Mouse (Mus musculus) limb, embryonic 13.5 days (tissue): Measurements from ENCODE around the gene Smdt1. TPM values are rescaled to one million over a fixed set of nuclear protein-coding genes. Genes with fewer than 3 reads are reported as not detected.
"Not testable (repeated sequence)": the region's sequence is repeated elsewhere in the genome, so short reads cannot be mapped to it uniquely, and the experiment has no call there.

Source experiments
- ATAC-seq: fragments of 200-750 bp; cut with Nextera tagmentation; 2 replicates; pipeline ENCODE4 v1.8.0; 2017; ENCODE audit warnings: low read depth, moderate number of reproducible peaks, moderate TSS enrichment; ENCODE audit not compliant: low FRiP score
- H3K27ac ChIP-seq: fragments of 300-500 bp; sonication (generic); 2 replicates; pipeline ENCODE4 v1.5.1; 2015; ENCODE audit warnings: inconsistent platforms, mild to moderate bottlenecking, moderate library complexity
- H3K27me3 ChIP-seq: fragments of 300-500 bp; sonication (generic); 2 replicates; pipeline ENCODE4 v1.6.1; 2015; ENCODE audit warnings: mild to moderate bottlenecking, inconsistent platforms
- H3K36me3 ChIP-seq: fragments of 300-500 bp; sonication (generic); 2 replicates; pipeline ENCODE4 v1.6.1; 2015; ENCODE audit warnings: inconsistent platforms, mild to moderate bottlenecking, moderate library complexity
- H3K4me1 ChIP-seq: fragments of 300-500 bp; sonication (generic); 2 replicates; pipeline ENCODE4 v1.6.1; 2015; ENCODE audit warnings: inconsistent platforms
- H3K4me2 ChIP-seq: fragments of 300-500 bp; sonication (generic); replicated peaks from 2 replicates; pipeline ENCODE4 v1.6.1; 2015; ENCODE audit warnings: inconsistent platforms, mild to moderate bottlenecking, moderate library complexity
- H3K4me3 ChIP-seq: fragments of 300-500 bp; sonication (generic); 2 replicates; pipeline ENCODE4 v1.5.1; 2015; ENCODE audit warnings: moderate library complexity, mild to moderate bottlenecking, inconsistent platforms
- H3K9ac ChIP-seq: fragments of 300-500 bp; sonication (generic); 2 replicates; pipeline ENCODE4 v1.6.1; 2015; ENCODE audit warnings: mild to moderate bottlenecking, inconsistent platforms
- H3K9me3 ChIP-seq: fragments of 300-500 bp; sonication (generic); 2 replicates; pipeline ENCODE4 v1.6.1; 2016; ENCODE audit warnings: inconsistent platforms
- WGBS: fragments of 180-500 bp; shearing (Covaris S2); methylation state at CpG from one replicate; pipeline ENCODE4 v1.1.7; 2015; 5-methylcytosine and 5-hydroxymethylcytosine counted together
- polyA plus RNA-seq: library from polyadenylated mRNA; unstranded; fragments of >200 nt; fragmentation: Nextera tagmentation; extraction: Ambion mirVana; gene quantifications from 2 replicates; pipeline ENCODE4 v1.2.1, GENCODE M21; 2015

The Smdt1 gene
- polyA plus RNA-seq, 1 experiment from 2014 or later = 239 TPM

GRCm38 (mm10) chr15:82377701-82378100 is 38.9 kb downstream of the Smdt1 start:
- ATAC-seq = no peak
- H3K27me3 ChIP-seq = no peaks in the 10 kb centered on the region
- WGBS = 84% methylated on average over 5 of the region's 5 CpGs

GRCm38 (mm10) chr15:82378261-82379180 is 39.8 kb downstream of the Smdt1 start:
- no peak for ATAC-seq
- H3K27me3 ChIP-seq = no peaks in the 10 kb centered on the region
- H3K27ac ChIP-seq = no peak overlapping the region
- WGBS = 56% methylated on average over 15 of the region's 15 CpGs
- H3K9me3 ChIP-seq = no peaks in the 10 kb centered on the region
- H3K36me3 ChIP-seq = no peaks in the 10 kb centered on the region
- no peak overlapping the region for H3K4me3 ChIP-seq
- no peak overlapping the region for H3K9ac ChIP-seq
- no peak overlapping the region; the same call in 1 of the 2 replicates for H3K4me2 ChIP-seq
- H3K4me1 ChIP-seq = peaks cover 19% of the 10 kb centered on the region; the same call in 1 of the 2 replicates

More at GRCm38 (mm10) chr15:82377701-82378100, 38.9 kb downstream of the Smdt1 start:
- Histone ChIP-seq H3K9ac (no peak overlapping the region), H3K4me3 (no peak overlapping the region), H3K4me2 (no peak overlapping the region), H3K4me1 (peaks cover 19% of the 10 kb centered on the region; the same call in 1 of the 2 replicates), H3K9me3 (no peaks in the 10 kb centered on the region), H3K36me3 (no peaks in the 10 kb centered on the region), H3K27ac (no peak overlapping the region)

GRCm38 (mm10) chr15:82379511-82379870 is 40.7 kb downstream of the Smdt1 start:
- no peak for ATAC-seq

GRCm38 (mm10) chr15:82379871-82380713 is 41.3 kb downstream of the Smdt1 start, which contains the start of gene Cyp2d22:
TSS of gene Cyp2d22 (minus strand) at chr15:82380260.
- 2% methylated on average over 18 of the region's 24 CpGs for WGBS
- peak; percentile 89 for ATAC-seq
- H3K27ac ChIP-seq = peak within 1 kb of the TSS; percentile 52; the same call in 1 of the 2 replicates

More at GRCm38 (mm10) chr15:82379511-82379870, 40.7 kb downstream of the Smdt1 start:
- H3K27me3 ChIP-seq = no peaks in the 10 kb centered on the region
- no peaks in the 10 kb centered on the region for H3K9me3 ChIP-seq
- peak overlapping the region; percentile 54 for H3K4me3 ChIP-seq
- H3K9ac ChIP-seq = peak overlapping the region; percentile 66
- H3K4me2 ChIP-seq = peak overlapping the region; percentile 78
- H3K36me3 ChIP-seq = no peaks in the 10 kb centered on the region
- WGBS = 23% methylated on average over 7 of the region's 7 CpGs
- H3K27ac ChIP-seq = no peak overlapping the region; the same call in 1 of the 2 replicates
- H3K4me1 ChIP-seq = peaks cover 19% of the 10 kb centered on the region; the same call in 1 of the 2 replicates

GRCm38 (mm10) chr15:82380714-82381062 is 41.9 kb downstream of the Smdt1 start:
- ATAC-seq = no peak
- WGBS = 41% methylated on average over 7 of the region's 7 CpGs
- H3K9ac ChIP-seq = peak overlapping the region; percentile 45

More at GRCm38 (mm10) chr15:82379871-82380713, 41.3 kb downstream of the Smdt1 start, which contains the start of gene Cyp2d22:
- H3K36me3 ChIP-seq = no peaks in the 10 kb centered on the region
- H3K9me3 ChIP-seq = no peaks in the 10 kb centered on the region
- peaks cover 19% of the 10 kb centered on the region; the same call in 1 of the 2 replicates for H3K4me1 ChIP-seq
- peak within 1 kb of the TSS; percentile 78 for H3K4me2 ChIP-seq
- H3K4me3 ChIP-seq = peak within 1 kb of the TSS; percentile 54
- H3K9ac ChIP-seq = peak within 1 kb of the TSS; percentile 66
- no peaks in the 10 kb centered on the region for H3K27me3 ChIP-seq

GRCm38 (mm10) chr15:82382441-82382840 is 43.7 kb downstream of the Smdt1 start:
- H3K27me3 ChIP-seq = no peaks in the 10 kb centered on the region
- H3K9me3 ChIP-seq = no peaks in the 10 kb centered on the region
- no peak overlapping the region for H3K9ac ChIP-seq
- H3K4me3 ChIP-seq = no peak overlapping the region
- H3K36me3 ChIP-seq = no peaks in the 10 kb centered on the region
- no peak overlapping the region for H3K27ac ChIP-seq
- H3K4me1 ChIP-seq = peaks cover 11% of the 10 kb centered on the region; the same call in 1 of the 2 replicates
- no peak overlapping the region for H3K4me2 ChIP-seq
- 96% methylated on average over 2 of the region's 2 CpGs for WGBS
- ATAC-seq = no peak

More at GRCm38 (mm10) chr15:82380714-82381062, 41.9 kb downstream of the Smdt1 start:
- H3K27me3 ChIP-seq = no peaks in the 10 kb centered on the region
- no peaks in the 10 kb centered on the region for H3K36me3 ChIP-seq
- H3K4me3 ChIP-seq = peak overlapping the region; percentile 54
- H3K4me1 ChIP-seq = peaks cover 19% of the 10 kb centered on the region; the same call in 1 of the 2 replicates
- peak overlapping the region; percentile 78 for H3K4me2 ChIP-seq
- H3K9me3 ChIP-seq = no peaks in the 10 kb centered on the region
- H3K27ac ChIP-seq = no peak overlapping the region

- H3K36me3 ChIP-seq = no peaks in the 10 kb centered on the region
- 94% methylated on average over 2 of the region's 2 CpGs for WGBS
These were observed 47.0 kb downstream of the Smdt1 start for GRCm38 (mm10) chr15:82385729-82386128.

GRCm38 (mm10) chr15:82389916-82390315 is 51.2 kb downstream of the Smdt1 start:
- ATAC-seq, H3K4me3 ChIP-seq, H3K4me1 ChIP-seq, H3K9ac ChIP-seq, H3K36me3 ChIP-seq, H3K27ac ChIP-seq, H3K27me3 ChIP-seq, H3K9me3 ChIP-seq, H3K4me2 ChIP-seq: not testable (repeated sequence)
- WGBS = 91% methylated on average over 10 of the region's 10 CpGs

More at GRCm38 (mm10) chr15:82385729-82386128, 47.0 kb downstream of the Smdt1 start:
- Histone ChIP-seq H3K27ac (no peak overlapping the region), H3K27me3 (no peaks in the 10 kb centered on the region), H3K9ac (no peak overlapping the region), H3K4me1 (peaks cover 5% of the 10 kb centered on the region; the same call in 1 of the 2 replicates), H3K4me2 (no peak overlapping the region), H3K9me3 (no peaks in the 10 kb centered on the region), H3K4me3 (no peak overlapping the region)
- no peak for ATAC-seq

- H3K27ac ChIP-seq, H3K4me2 ChIP-seq, ATAC-seq, H3K27me3 ChIP-seq, H3K4me3 ChIP-seq, H3K9me3 ChIP-seq, H3K9ac ChIP-seq, H3K4me1 ChIP-seq, H3K36me3 ChIP-seq: not testable (repeated sequence)
- 83% methylated on average over 2 of the region's 2 CpGs for WGBS
These were observed 55.2 kb downstream of the Smdt1 start, which contains the start of gene Cyp2d11 for GRCm38 (mm10) chr15:82393922-82394321. TSS of gene Cyp2d11 (minus strand) at chr15:82394022.

- H3K4me3 ChIP-seq, H3K4me1 ChIP-seq, H3K27ac ChIP-seq, H3K9me3 ChIP-seq, H3K9ac ChIP-seq, H3K36me3 ChIP-seq, H3K4me2 ChIP-seq, H3K27me3 ChIP-seq, ATAC-seq: not testable (repeated sequence)
- 81% methylated on average over 3 of the region's 3 CpGs for WGBS
These were observed 57.2 kb downstream of the Smdt1 start for GRCm38 (mm10) chr15:82395955-82396354.
